Mouse (Mus musculus): ENCODE measurements around the gene Rph3a. TPM values are rescaled to one million over a fixed set of nuclear protein-coding genes. Genes with fewer than 3 reads are reported as not detected.

The Rph3a gene
- polyA plus RNA-seq, 1 experiment from 2014 or later, result 25.6 TPM

DNA sequence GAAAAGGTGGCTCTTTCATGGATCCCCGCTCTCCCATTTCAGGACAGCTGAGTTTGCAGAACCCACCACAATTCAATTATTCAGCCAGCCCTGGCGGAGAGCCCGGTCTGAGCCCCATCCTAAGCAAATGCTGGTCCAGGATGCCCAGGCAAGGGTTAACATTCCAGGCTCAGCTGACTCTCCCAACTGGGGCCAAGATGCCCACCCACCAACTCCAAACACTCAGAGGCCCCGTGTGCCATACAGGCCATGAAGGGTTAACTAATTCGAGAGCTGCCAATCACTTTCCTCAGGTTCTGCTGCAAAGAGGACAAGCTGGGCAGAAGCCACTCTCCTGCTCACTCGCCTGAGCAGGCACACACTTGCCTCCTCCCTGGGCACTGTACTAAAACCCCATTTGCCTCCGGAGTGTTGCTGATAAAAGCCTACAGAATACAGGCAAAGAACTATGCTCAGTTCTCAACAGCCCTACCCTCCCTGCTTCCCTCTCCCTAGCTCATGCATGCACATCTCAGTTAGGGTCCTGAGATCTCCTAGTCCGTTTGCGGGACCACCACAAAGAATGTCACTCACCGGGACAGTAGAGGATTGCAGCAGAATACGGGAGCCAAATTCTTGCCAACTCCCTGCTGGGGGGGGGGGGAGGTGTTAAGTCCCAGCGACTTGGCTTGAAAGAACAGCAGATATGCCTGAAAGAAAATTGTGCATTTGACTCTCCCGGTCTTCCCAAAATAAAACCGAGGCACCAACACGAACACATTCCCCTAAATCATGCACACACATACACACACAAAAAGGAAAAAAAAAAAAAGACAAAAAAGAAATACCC lies 1.3 kb downstream of the Rph3a start:
- peak overlapping the region; percentile 64 for H3K27ac ChIP-seq (replicated peaks)
- no peak for ATAC-seq (ENCODE audit: low FRiP score)
- H3K9me3 ChIP-seq (replicated peaks), result no peaks in the 10 kb centered on the region
- no peaks in the 10 kb centered on the region for H3K36me3 ChIP-seq
- peaks cover 19% of the 10 kb centered on the region; the same call in 1 of the 2 replicates for H3K27me3 ChIP-seq (replicated peaks)
- peak overlapping the region; percentile 70 for H3K4me2 ChIP-seq
- peak overlapping the region; percentile 50 for H3K9ac ChIP-seq (replicated peaks)
- peak overlapping the region; percentile 43 for H3K4me3 ChIP-seq (replicated peaks)
- H3K4me1 ChIP-seq, result peaks cover 47% of the 10 kb centered on the region
- 6% methylated on average over 15 of the region's 15 CpGs for WGBS

DNA sequence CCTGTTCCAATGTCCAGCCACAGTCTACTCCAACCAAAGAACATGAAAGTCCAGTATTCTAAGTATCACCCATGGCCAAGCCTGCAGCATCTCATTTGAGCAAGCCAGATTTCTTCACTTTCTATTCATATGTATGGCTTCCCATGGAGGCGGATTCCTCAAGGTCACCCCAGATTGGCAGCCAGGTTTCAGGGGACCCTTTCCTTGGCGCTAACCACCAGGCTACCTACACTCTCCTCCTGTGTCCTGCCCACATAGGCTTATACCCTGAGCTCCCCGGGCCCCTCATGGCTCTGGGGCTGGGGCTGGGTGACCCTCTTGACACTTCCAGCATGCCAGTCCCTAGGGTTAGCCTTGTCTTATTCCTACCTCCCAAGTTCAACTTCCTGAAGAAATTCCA lies 2.3 kb downstream of the Rph3a start:
- Histone ChIP-seq H3K9me3 (replicated peaks) (no peaks in the 10 kb centered on the region), H3K9ac (replicated peaks) (no peak overlapping the region), H3K27me3 (replicated peaks) (peaks cover 20% of the 10 kb centered on the region; the same call in 1 of the 2 replicates), H3K27ac (replicated peaks) (no peak overlapping the region), H3K4me2 (peak overlapping the region; percentile 70), H3K4me3 (replicated peaks) (peak overlapping the region; percentile 43; the same call in 1 of the 2 replicates), H3K36me3 (no peaks in the 10 kb centered on the region), H3K4me1 (peaks cover 50% of the 10 kb centered on the region)
- no peak for ATAC-seq (ENCODE audit: low FRiP score)
- 75% methylated on average over 3 of the region's 3 CpGs for WGBS

DNA sequence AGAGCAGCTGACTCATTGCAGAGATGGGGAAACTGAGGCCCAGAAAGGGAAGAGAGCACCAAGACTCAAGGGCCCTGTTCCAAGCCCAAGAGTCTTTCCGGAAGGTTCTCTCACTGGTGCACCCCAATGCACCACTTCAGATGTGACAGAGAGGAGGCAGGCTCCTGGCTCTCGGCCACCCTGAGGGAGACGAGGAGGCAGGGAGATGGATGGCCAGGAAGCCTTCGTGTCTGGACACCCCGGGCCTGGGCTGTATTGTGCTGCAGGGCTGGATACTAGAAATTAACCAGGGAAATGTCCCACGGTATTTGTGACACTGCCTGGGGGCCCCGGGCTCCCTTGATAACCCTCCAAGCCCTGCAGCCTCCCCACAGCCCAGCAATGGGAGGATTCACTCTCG lies 2.8 kb downstream of the Rph3a start:
- WGBS, result 79% methylated on average over 8 of the region's 8 CpGs
- H3K9me3 ChIP-seq (replicated peaks), result no peaks in the 10 kb centered on the region
- no peak overlapping the region for H3K9ac ChIP-seq (replicated peaks)
- H3K27ac ChIP-seq (replicated peaks), result no peak overlapping the region
- H3K4me2 ChIP-seq, result peak overlapping the region; percentile 70
- H3K36me3 ChIP-seq, result no peaks in the 10 kb centered on the region
- ATAC-seq (ENCODE audit: low FRiP score), result no peak
- H3K4me1 ChIP-seq, result peaks cover 50% of the 10 kb centered on the region
- peaks cover 24% of the 10 kb centered on the region; the same call in 1 of the 2 replicates for H3K27me3 ChIP-seq (replicated peaks)
- H3K4me3 ChIP-seq (replicated peaks), result no peak overlapping the region

DNA sequence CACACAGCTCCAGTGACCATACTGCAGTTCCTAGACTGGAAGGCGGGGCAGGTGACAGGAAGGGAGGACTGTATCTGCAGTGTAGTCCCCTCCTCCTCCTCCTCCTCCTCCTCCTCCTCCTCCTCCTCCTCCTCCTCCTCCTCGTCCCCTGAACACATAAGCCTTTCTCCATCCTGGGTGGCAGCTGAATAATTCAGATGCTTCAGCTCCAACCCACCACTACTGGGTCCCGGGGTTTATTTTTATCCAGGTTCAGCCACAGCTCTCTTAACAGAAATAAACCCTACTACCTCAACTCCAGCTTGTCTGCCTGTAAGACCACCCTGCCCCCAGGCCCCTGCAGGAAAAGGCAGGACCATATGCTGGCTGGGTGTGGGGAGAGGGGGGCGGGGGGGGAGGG lies 3.7 kb downstream of the Rph3a start:
- Histone ChIP-seq H3K9me3 (replicated peaks) (no peaks in the 10 kb centered on the region), H3K27ac (replicated peaks) (no peak overlapping the region), H3K9ac (replicated peaks) (no peak overlapping the region), H3K4me1 (peaks cover 50% of the 10 kb centered on the region), H3K27me3 (replicated peaks) (peaks cover 24% of the 10 kb centered on the region; the same call in 1 of the 2 replicates), H3K4me3 (replicated peaks) (no peak overlapping the region), H3K36me3 (no peaks in the 10 kb centered on the region), H3K4me2 (no peak overlapping the region; the same call in 1 of the 2 replicates)
- ATAC-seq (ENCODE audit: low FRiP score), result no peak
- 54% methylated on average over 3 of the region's 4 CpGs for WGBS

DNA sequence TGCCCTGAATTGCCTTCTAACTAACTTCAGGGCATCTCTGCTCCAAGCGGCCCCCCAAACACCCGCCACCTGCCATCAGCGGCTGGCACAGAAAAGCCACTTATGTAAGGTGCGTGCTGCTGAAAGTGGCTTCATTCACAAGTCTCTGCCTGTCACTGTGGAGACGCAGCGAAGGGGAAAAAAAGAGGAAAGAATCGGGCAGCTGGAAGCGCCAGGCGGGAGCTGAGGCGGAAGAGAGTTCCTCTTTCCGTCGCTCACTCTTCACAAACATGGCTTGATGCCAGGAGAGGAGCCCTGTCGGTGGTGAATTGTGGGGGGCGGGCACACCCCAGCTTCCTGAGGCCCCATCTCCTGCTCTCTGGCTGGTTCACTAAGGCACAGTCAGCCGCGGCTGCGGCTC lies 6.1 kb downstream of the Rph3a start:
- H3K36me3 ChIP-seq, result no peaks in the 10 kb centered on the region
- WGBS, result 11% methylated on average over 17 of the region's 17 CpGs

DNA sequence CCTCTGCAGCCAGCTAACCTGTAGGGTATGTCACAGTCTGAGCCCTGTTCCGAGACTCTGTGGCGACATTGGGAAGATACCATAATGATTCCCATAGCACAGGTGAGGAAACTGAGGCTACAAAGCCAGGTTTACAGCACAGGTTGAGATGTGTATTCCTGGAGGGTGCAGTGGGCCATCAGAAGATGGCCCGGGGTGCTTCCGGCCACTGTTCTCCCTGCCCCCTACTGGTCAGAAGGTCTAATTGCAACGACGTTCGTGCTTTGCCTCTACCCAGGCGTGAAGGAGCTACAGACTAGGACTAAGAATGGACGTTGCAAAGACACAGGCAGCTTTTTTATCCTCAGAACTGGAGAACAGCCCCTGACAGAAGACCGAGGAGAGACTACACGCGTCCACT lies 10.3 kb downstream of the Rph3a start:
- WGBS, result 37% methylated on average over 12 of the region's 12 CpGs
- Histone ChIP-seq H3K9me3 (replicated peaks) (no peaks in the 10 kb centered on the region), H3K4me3 (replicated peaks) (no peak overlapping the region), H3K36me3 (no peaks in the 10 kb centered on the region), H3K9ac (replicated peaks) (no peak overlapping the region), H3K4me1 (peaks cover 12% of the 10 kb centered on the region), H3K27ac (replicated peaks) (no peak overlapping the region), H3K27me3 (replicated peaks) (0 out of 2 replicates have a peak, but pooled peaks cover 6% of the 10 kb centered on the region), H3K4me2 (no peak overlapping the region)
- ATAC-seq (ENCODE audit: low FRiP score), result no peak

More for the DNA sequence above, 6.1 kb downstream of the Rph3a start:
- H3K27ac ChIP-seq (replicated peaks), result peak overlapping the region; percentile 43; the same call in 1 of the 2 replicates
- H3K9ac ChIP-seq (replicated peaks), result peak overlapping the region; percentile 26; the same call in 1 of the 2 replicates
- peaks cover 24% of the 10 kb centered on the region; the same call in 1 of the 2 replicates for H3K27me3 ChIP-seq (replicated peaks)
- H3K4me3 ChIP-seq (replicated peaks), result peak overlapping the region; percentile 13; the same call in 1 of the 2 replicates
- no peaks in the 10 kb centered on the region for H3K9me3 ChIP-seq (replicated peaks)
- ATAC-seq (ENCODE audit: low FRiP score), result 0 out of 2 replicates have a peak, but pooled peaks have one; percentile 40
- H3K4me2 ChIP-seq, result peak overlapping the region; percentile 53
- H3K4me1 ChIP-seq, result peaks cover 33% of the 10 kb centered on the region

DNA sequence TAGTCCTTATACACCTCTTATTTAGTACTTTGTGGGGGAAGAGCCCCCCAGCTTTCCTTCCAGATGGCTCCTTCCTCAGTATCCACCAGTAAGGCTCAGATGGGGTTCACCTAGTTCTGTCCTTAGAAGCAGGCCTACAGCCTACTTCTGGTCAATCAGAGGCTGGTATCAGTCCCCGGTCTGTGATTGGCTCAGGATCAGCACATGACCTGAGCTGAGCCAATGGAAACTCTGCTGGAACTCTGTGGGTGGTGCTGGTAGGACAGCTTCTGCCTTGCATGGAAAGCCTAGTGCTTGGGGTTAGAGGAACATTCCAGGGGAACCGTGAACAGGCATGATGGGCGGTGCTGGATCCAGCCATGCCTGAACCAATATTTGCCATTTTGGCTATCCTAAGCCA lies 21.5 kb downstream of the Rph3a start:
- Histone ChIP-seq H3K4me1 (no peaks in the 10 kb centered on the region; the same call in 1 of the 2 replicates), H3K36me3 (no peaks in the 10 kb centered on the region), H3K27ac (replicated peaks) (no peak overlapping the region), H3K4me2 (no peak overlapping the region), H3K9ac (replicated peaks) (no peak overlapping the region), H3K27me3 (replicated peaks) (no peaks in the 10 kb centered on the region), H3K9me3 (replicated peaks) (no peaks in the 10 kb centered on the region), H3K4me3 (replicated peaks) (no peak overlapping the region)
- WGBS, result 94% methylated on average over 3 of the region's 3 CpGs
- no peak for ATAC-seq (ENCODE audit: low FRiP score)

DNA sequence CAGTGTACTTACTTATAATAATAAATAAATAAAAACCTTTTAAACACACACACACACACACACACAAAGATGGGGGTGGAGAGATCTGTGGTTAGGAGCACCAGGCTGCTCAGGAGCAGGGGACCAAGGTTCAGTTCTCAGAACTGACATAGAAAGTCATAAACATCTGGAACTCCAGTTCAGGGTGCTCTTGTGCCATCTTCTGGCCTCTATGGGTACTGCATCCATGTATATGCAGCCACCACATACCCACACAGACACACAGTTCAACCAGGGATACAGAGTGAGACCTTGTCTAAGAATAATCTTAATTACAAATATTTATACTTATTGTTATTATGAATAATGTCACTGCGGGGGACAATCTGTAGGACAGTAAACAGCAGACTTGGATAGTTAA lies 26.9 kb downstream of the Rph3a start:
- no peak overlapping the region for H3K4me2 ChIP-seq
- H3K9me3 ChIP-seq (replicated peaks), result no peaks in the 10 kb centered on the region
- H3K4me1 ChIP-seq, result no peaks in the 10 kb centered on the region
- no peak overlapping the region for H3K4me3 ChIP-seq (replicated peaks)
- H3K36me3 ChIP-seq, result no peaks in the 10 kb centered on the region
- ATAC-seq (ENCODE audit: low FRiP score), result no peak
- WGBS, result 80% methylated on average over 1 of the region's 1 CpGs
- H3K27ac ChIP-seq (replicated peaks), result no peak overlapping the region
- no peaks in the 10 kb centered on the region for H3K27me3 ChIP-seq (replicated peaks)
- no peak overlapping the region for H3K9ac ChIP-seq (replicated peaks)

DNA sequence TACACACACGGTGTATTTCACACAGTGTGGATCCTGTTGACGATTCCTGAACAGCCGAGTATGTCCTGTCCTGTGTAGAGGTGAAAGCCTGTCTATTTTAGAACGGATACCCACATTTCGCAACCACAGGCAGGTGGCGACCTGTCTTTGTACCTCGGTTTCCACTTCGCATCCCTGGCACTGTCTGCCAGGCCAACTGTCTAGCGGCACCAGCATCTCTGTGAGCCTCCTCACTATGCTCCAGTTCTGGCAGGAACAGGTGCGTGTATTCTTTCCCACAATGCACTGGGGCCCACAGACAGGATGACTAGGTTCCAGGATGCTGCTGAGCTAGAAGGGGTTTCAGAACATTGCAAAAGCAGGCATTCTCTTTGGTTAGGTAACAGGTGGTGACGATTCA lies 28.7 kb downstream of the Rph3a start:
- no peaks in the 10 kb centered on the region for H3K4me1 ChIP-seq
- ATAC-seq (ENCODE audit: low FRiP score), result no peak
- no peak overlapping the region for H3K4me3 ChIP-seq (replicated peaks)
- WGBS, result 89% methylated on average over 11 of the region's 11 CpGs
- H3K36me3 ChIP-seq, result no peaks in the 10 kb centered on the region
- H3K9me3 ChIP-seq (replicated peaks), result no peaks in the 10 kb centered on the region
- H3K4me2 ChIP-seq, result no peak overlapping the region
- no peak overlapping the region for H3K9ac ChIP-seq (replicated peaks)
- H3K27me3 ChIP-seq (replicated peaks), result no peaks in the 10 kb centered on the region
- 0 out of 2 replicates have a peak overlapping the region, but pooled peaks have one; percentile 9 for H3K27ac ChIP-seq (replicated peaks)

DNA sequence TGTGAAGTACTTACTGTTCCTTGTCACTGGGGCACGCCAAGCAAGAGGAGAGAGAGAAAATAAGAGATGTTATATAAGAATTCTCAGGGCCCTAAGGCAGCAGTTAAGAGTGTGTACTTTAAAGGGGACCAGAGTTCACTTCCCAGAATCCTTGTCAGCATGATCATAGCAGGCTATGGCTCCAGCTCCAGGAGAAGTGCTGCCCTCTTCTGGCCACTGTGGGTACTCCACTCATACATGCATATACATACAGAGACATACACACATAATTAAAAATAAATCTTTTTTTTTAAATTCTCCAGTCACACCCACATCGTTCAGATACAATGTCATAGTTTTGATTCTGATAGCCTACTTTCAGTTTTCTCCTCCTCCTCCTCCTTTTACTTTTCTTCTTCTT lies 29.8 kb downstream of the Rph3a start:
- Histone ChIP-seq H3K4me2 (no peak overlapping the region), H3K36me3 (no peaks in the 10 kb centered on the region), H3K9ac (replicated peaks) (no peak overlapping the region), H3K4me1 (no peaks in the 10 kb centered on the region), H3K27ac (replicated peaks) (no peak overlapping the region), H3K9me3 (replicated peaks) (no peaks in the 10 kb centered on the region), H3K27me3 (replicated peaks) (no peaks in the 10 kb centered on the region), H3K4me3 (replicated peaks) (no peak overlapping the region)
- no peak for ATAC-seq (ENCODE audit: low FRiP score)
- WGBS, result 89% methylated on average over 2 of the region's 2 CpGs

DNA sequence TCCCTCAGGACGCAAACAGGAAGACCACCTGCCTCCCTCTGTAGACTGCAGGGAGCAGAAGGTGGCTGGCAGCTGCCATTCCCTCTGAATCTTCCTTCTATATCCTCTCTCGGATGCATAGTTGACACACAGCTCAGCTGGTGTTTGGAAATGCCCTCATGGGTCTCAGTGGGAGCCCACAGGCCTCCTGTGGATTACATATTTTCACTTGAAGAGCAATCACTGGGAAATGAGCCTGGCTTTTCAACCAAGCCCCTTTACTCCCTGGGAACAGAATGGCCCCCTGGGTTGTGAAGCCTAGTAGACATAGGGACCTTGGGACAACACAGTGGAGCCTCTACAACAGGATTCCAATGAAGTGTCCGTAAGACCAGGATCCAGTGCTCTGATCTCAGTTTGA lies 33.8 kb downstream of the Rph3a start:
- no peak for ATAC-seq (ENCODE audit: low FRiP score)

DNA sequence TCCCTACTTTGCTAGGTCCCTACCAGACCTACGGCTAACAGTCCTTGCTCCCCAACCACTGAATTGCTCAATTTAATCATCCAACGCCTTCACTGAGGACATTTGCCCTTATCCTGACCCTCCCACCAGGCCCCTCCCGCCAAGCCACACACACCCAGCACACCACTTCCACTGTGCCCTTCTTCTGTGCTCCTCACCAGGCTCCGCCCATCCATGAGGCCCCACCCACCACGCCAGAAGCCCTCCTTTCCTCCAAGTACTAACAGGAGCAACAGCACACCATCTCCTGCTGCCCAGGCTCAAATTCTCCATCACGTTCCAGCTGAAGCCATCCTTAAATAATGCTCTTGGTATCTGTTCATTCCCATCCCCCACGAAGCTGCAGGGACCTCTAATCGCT lies 35.4 kb downstream of the Rph3a start:
- Histone ChIP-seq H3K4me2 (no peak overlapping the region), H3K4me1 (0 out of 2 replicates have a peak, but pooled peaks cover 4% of the 10 kb centered on the region), H3K9ac (replicated peaks) (no peak overlapping the region), H3K9me3 (replicated peaks) (no peaks in the 10 kb centered on the region), H3K36me3 (no peaks in the 10 kb centered on the region), H3K27ac (replicated peaks) (no peak overlapping the region), H3K27me3 (replicated peaks) (peaks cover 6% of the 10 kb centered on the region), H3K4me3 (replicated peaks) (no peak overlapping the region)
- ATAC-seq (ENCODE audit: low FRiP score), result no peak
- 52% methylated on average over 8 of the region's 8 CpGs for WGBS

More for the DNA sequence above, 33.8 kb downstream of the Rph3a start:
- Histone ChIP-seq H3K4me2 (no peak overlapping the region), H3K4me3 (replicated peaks) (no peak overlapping the region), H3K9ac (replicated peaks) (no peak overlapping the region), H3K9me3 (replicated peaks) (no peaks in the 10 kb centered on the region), H3K27me3 (replicated peaks) (peaks cover 6% of the 10 kb centered on the region), H3K4me1 (no peaks in the 10 kb centered on the region), H3K36me3 (no peaks in the 10 kb centered on the region), H3K27ac (replicated peaks) (no peak overlapping the region)
- 41% methylated on average over 3 of the region's 3 CpGs for WGBS

Measured in neural tube, embryonic 15.5 days (tissue).